Mouse (Mus musculus) neutrophil, adult 5-6 weeks (primary cell): Measurements from ENCODE around the gene Olfr968. TPM values are rescaled to one million over a fixed set of nuclear protein-coding genes. Genes with fewer than 3 reads are reported as not detected.

Experiments used
- ATAC-seq: fragments of 151-379, 151-347 bp; 2 replicates; pipeline ENCODE4 v1.8.0; 2017; ENCODE audit warnings: mild to moderate bottlenecking, moderate TSS enrichment; ENCODE audit not compliant: insufficient number of reproducible peaks, poor library complexity, low FRiP score, severe bottlenecking; ENCODE audit errors: extremely low read depth
- total RNA-seq: library from RNA; stranded (forward); fragments of 200-1000 nt; gene quantifications from 2 replicates; pipeline ENCODE4 v1.2.3, GENCODE M21; 2017

Gene Olfr968
- total RNA-seq: not detected in 2 replicates

DNA sequence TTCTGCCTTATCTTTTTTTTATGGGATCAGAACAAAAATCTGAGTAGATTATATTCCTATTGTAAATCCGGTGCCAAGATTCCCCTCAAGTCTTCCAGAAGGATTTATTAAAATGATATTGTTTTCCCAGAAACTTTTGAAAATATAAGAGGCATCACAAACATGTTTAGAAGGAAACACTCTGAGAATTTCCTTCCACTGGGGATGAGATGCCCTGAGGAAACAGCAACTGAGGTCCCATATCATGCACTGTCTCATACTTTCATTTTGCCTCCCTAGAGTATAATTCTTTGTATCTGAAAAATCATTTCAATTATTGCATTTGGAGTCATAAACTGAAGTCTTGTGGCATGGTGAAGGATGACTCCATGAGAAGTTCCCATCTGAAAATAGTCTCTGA lies at the start of gene Olfr968:
TSS of gene Olfr968 (minus strand) at position 101 of the 400 bp plus-strand sequence.
- ATAC-seq: no peak

DNA sequence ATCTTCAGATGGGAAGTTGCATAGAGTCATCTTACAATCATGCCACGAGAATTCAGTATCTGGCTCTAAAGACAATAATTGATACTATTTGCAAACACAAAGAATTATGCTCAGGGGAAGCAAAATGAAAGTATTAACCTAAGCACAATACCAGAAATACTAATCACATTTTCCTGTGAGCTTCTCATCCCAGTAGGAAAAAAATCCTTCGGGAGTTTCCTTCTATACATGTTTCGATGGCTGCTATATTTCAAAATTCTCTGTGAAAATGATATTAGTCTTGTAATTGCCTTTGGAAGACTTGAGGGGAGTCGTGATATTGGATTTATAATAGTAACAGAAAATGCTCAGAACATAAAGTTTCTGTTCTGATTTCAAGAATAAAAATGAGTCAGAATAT lies 25.5 kb upstream of the Olfr968 start, which contains the start of gene Olfr970:
TSS of gene Olfr970 (plus strand) at position 301 of the 400 bp plus-strand sequence.
- ATAC-seq: no peak

DNA sequence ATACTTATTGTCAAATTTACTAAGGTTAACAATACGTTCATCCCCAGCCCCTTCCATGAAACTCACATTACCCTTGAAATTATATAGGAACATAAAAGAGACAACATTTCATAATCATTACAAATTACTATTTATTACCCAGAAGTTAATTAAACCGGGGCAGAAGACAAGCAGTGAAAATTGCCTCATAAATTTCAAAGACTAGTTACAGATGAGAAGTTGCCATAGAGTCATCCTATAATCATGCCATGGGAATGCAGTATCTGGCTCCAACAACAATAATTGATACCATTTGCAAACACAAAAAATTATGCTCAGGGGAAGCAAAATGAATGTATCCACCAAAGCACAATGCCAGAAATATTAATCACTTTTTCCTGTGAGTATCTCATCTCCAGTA lies 7.5 kb upstream of the Olfr968 start, which contains the start of gene Olfr969:
TSS of gene Olfr969 (plus strand) at position 388 of the 400 bp plus-strand sequence.
- ATAC-seq: no peak

GRCm38 (mm10) chr9:39746428-39746827 lies 36.6 kb downstream of the Olfr968 start:
- ATAC-seq: no peak

DNA sequence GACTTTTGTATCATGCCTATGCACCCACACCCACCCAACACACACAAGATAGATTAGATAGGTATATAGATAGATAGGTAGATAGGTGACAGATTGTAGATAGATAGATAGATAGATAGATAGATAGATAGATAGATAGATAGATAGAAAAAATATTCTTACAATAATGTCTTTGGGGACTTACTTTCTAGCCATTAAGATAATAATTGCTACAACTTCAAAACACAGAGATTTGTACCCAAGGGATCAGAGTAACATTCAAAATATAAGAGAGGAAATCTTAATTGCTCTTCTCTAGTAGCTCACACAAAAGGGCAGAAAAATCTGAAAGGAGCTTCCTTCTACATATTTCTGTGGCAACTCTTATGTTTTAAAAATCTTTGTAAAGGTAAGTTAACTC lies 37.1 kb downstream of the Olfr968 start, which contains the start of gene Olfr967:
TSS of gene Olfr967 (plus strand) at position 301 of the 400 bp plus-strand sequence.
- ATAC-seq: no peak

DNA sequence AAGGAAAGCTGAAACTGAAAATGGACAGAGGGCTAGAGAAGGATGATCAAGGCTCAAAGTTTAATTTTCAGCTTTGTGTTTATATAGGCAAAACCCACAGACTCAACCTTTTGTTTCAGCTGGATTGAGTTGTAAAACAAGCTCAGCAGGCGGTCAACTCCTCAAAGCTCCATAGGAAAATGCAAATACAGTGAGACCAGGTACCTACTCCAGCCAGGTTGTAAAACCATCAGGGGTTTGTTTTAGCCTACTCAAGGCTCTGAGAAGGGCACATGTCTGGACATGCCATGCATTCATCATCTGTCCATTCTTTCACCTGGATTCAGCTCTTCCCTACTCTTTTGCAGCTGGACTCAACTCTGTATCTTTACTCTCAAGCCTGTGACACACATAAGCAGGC lies 42.3 kb downstream of the Olfr968 start:
- no peak for ATAC-seq

DNA sequence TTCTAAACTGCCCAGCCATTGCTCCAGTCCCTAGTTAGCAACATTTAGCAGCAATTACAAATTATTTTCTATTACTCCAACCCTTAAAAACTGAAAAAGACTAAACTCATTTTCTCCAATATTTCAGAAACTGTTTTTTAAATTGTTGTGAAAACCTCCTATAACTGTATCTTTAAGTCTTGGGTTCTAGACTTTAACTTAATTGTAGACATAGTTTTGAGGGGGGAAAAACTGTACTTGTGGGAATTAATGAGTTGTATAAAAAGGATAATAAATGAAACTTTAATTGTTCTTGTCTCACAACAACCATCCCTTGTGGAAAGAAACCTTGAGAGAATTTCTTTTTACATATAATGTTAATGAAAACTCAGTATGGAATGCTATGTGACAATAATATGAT lies 52.4 kb downstream of the Olfr968 start, which contains the start of gene Olfr150:
TSS of gene Olfr150 (plus strand) at position 301 of the 400 bp plus-strand sequence.
- ATAC-seq: no peak

Other genes starting within 250 kb of the Olfr968 start
- not detected in 2 replicates for gene Olfr958, start 229.2 kb downstream of the Olfr968 start, total RNA-seq
- gene Olfr959, start 207.7 kb downstream of the Olfr968 start, total RNA-seq: 0.12 TPM in 1 of 2 replicates, not detected in the other
- not detected in 2 replicates for gene AW551984, start 178.8 kb downstream of the Olfr968 start, total RNA-seq
- not detected in 2 replicates for gene Olfr148, start 172.6 kb downstream of the Olfr968 start, total RNA-seq
- gene Olfr960, start 161.9 kb downstream of the Olfr968 start, total RNA-seq: not detected in 2 replicates
- gene Olfr961, start 138.2 kb downstream of the Olfr968 start, total RNA-seq: not detected in 2 replicates
- gene Olfr963, start 116.0 kb downstream of the Olfr968 start, total RNA-seq: not detected in 2 replicates
- not detected in 2 replicates for gene Olfr149, start 76.1 kb downstream of the Olfr968 start, total RNA-seq
- gene Olfr965, start 71.9 kb downstream of the Olfr968 start, total RNA-seq: not detected in 2 replicates
- not detected in 2 replicates for gene Olfr150, start 52.3 kb downstream of the Olfr968 start, total RNA-seq
- not detected in 2 replicates for gene Olfr967, start 37.0 kb downstream of the Olfr968 start, total RNA-seq
- not detected in 2 replicates for gene Olfr969, start 7.7 kb upstream of the Olfr968 start, total RNA-seq
- gene Olfr970, start 25.6 kb upstream of the Olfr968 start, total RNA-seq: not detected in 2 replicates
- not detected in 2 replicates for gene Olfr971, start 53.6 kb upstream of the Olfr968 start, total RNA-seq
- gene Olfr972, start 83.2 kb upstream of the Olfr968 start, total RNA-seq: not detected in 2 replicates
- gene Olfr229, start 124.1 kb upstream of the Olfr968 start, total RNA-seq: not detected in 2 replicates
- 0.12 TPM in 1 of 2 replicates, not detected in the other for gene Olfr974, start 154.2 kb upstream of the Olfr968 start, total RNA-seq
- not detected in 2 replicates for gene Olfr975, start 168.8 kb upstream of the Olfr968 start, total RNA-seq
- not detected in 2 replicates for gene Olfr976, start 177.9 kb upstream of the Olfr968 start, total RNA-seq
- gene Olfr978, start 208.9 kb upstream of the Olfr968 start, total RNA-seq: not detected in 2 replicates
- gene Olfr979, start 220.2 kb upstream of the Olfr968 start, total RNA-seq: not detected in 2 replicates
- gene Olfr980, start 226.3 kb upstream of the Olfr968 start, total RNA-seq: not detected in 2 replicates
- gene Olfr981, start 238.2 kb upstream of the Olfr968 start, total RNA-seq: not detected in 2 replicates